Mouse (Mus musculus): ENCODE measurements around the gene Nqo2.
"Not testable (repeated sequence)": the region's sequence is repeated elsewhere in the genome, so short reads cannot be mapped to it uniquely, and the experiment has no call there.

Nqo2 gene

DNA sequence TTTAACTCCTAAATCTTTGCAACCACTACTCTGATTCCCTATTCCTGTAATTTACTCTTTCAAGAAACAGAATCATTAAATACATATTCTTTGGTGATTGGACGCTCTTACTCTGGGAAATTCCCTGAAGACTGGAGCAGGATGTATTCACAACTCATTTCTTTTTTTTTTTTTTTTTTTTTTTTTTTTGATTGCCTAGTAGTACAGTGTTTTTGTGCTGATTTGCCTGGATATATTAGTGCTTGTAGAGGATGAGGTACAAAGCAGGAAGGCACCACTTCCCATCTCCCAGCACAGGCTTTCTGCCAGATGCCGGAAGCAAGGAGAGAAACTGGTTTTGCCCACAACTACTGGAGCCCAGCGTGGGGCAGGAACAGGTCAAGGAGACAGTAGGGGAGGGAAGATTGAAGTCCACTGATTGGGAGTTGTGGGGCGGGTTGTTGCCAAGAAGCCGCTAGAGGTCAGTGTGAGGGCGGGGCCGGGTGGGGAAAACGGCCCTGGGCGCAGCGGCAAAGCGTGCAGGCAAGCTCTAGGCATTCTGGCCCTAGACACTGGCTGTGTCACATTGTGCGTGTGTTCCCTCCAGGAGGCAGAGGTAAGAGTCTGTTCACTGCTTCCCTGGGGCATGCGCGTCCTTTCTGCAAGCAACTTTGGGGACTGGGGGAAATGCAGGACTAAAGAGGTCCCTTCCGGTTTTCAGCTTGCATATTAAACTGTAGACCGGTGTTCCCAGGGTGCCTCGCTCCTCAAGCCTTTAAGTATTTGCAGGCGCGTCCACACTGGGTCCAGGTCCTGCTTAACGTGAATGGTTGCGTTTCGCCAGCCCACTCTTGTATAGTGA, at the start of gene Nqo2:
Nqo2 (plus strand) TSS at position 482 of the 841 bp plus-strand sequence.
- peak; percentile 11 for DNase-seq (ENCODE audit: low spot score)

DNA sequence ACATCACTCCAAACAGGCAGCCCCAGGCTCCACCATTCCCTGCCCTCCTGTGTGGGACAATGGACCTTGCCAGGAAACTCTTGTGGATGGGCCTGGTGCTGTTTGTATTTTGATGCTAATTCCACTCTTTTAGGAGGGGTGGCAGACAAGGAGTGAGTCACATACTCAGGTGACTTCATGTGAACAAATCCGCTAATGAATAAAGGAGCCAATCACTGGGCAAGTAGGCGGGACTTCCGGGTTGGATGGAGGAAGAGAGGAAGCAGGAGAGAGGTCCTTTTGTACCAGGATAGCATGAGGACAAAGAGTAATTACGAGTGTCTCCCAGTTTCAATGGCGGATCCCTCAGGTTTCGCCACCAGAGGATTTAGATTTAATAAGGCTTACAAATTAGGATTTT, 43.4 kb upstream of the Nqo2 start:
- DNase-seq (ENCODE audit: low spot score), result no peak

DNA sequence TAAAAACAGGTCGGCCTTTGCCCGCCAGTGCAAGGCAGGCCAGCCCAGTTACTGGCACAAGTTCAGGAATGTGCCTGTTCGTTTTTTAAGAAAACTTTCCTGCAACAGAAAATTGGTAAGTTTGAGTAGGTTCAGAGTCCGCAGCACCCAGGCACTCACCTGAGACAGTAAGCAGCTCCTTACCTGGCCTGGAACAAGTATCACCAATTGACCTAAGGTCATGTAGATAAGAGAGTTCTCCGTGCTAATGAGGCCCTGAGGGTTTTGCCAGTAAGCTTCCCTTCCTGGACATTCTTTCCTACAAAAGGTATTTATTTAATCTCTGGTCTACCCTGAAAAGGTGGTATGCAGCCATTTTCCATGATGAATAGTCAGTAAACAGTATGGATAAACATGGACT, 42.8 kb upstream of the Nqo2 start:
- DNase-seq (ENCODE audit: low spot score), result no peak

DNA sequence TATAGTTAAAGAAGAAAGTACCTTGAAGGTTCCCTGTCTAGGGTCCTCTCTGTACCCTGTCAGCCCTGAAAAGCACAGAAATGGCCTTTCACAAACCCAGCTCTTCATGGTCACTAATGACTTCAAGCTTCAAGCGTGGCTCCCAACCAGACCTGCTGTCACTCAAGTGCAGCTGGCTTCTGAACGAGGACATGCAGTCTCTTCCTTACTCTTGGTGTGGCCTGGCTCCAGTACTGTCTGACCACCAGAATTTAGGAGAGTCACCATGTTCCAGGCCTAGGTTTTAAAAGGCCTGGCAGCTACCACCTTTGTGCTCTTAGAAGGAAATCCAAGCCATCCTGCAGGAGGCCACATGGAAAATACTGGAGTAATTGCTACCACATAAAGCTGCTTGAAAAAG, 34.2 kb upstream of the Nqo2 start:
- no peak for DNase-seq (ENCODE audit: low spot score)

DNA sequence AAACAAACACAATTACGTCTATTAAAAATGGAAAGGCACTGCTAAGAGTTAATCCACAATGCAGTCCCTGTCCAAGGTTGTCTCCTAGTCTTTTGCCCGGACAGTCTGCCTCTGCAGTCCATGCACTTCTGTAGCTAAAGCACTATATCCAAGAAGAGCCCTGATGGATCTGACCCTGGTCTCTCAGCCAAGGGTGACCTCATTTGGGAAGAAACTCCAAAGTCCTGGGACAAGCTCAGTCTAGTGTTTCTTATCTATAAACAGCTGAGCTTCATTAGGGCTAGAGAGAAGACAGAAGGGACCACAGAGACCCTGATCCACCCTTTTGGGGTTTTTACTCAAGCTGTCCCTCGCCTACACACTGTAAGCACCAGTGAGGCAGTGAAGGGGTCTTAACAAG, 33.6 kb upstream of the Nqo2 start:
- no peak for DNase-seq (ENCODE audit: low spot score)

DNA sequence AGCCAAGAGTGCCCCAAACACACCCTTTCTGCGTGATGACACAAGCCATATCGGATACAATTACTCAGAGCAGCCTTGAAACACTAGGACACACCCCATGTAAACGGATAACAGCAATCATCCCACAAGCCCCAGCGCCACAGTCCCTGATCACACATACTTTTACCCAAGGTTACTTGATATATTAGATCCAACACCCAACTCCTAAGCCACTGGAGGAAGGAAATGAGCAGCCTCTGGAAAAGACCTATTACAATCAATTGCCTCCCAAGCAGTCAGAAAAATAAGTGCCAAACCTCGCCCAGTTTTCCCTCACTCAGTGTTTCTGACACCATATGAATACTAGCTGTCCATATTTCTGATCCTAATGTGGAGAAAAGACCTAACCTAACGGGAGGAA, 29.7 kb upstream of the Nqo2 start:
- no peak for DNase-seq (ENCODE audit: low spot score)

DNA sequence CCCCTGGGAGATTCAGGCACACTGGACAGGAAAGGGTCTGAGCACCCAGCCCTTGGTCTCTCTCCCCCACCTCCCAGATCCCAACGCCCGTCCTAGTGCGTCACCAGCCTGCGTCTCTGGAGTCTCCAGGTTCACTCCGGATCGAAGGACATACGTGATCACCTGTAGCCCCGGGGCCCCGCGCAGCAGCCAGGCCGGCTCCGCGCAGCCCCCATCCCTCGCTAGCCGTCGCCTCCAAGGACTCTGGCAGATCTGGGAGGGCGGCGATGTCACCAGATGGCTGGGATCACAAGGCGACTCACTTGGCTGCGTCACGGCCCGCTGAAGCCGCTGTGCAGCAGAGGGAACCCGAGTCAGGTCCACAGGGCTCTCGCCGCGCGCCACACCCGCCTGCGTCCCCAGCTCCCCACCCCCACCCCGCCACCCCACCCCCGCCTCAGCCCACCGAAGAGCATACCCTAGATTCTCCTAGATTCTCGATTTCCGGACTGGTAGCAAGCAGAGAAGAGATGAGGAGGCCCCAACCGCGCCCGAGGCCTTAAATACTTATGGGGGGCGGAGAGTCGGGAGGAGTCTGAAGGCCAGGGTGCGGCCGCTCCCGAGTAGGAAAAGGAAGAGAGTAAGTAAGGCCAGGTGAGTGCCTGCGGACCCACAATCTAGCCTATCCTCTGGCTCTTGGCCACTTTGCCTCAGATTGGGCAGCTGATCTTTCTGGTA, 28.9 kb upstream of the Nqo2 start:
- DNase-seq (ENCODE audit: low spot score), result no peak

DNA sequence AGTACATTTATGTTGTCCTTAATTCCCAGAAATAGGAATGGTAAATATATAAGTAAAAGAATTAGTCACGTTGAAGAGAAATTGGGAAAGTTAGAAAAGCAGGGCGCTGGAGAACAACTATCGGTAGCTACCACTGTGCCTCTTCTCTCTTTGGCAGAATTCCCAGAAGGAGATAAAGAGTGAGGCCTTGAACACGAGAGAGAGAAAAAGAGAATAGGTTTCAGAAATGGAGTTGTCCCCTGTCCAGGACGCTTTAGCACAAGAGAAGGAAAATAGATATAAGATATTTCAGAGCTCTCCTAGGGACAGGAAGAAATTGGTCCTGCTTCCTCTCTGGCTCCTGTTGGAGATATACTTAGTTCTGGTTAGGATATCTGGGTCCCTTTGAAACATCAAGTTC, 27.3 kb upstream of the Nqo2 start:
- DNase-seq (ENCODE audit: low spot score), result no peak

DNA sequence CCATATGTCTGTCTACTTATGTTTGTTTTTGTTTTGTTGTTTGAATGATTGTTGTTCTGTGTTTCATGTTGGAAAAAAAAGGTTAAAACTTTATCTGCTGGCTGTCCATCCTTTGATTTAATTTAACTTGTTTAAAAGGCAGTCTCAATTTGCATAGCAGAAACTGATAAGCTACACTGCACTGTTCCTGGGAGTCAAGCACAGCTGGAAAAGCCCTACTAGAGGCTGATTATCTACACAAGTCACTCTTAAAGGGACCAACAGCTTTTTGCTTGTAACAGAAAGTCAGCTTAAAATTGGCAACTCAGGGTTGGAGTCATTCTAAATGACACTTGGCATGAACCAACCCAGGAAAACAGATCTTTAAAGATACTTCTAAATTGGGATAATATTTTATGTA, 26.9 kb upstream of the Nqo2 start:
- DNase-seq (ENCODE audit: low spot score), result not testable (repeated sequence)

DNA sequence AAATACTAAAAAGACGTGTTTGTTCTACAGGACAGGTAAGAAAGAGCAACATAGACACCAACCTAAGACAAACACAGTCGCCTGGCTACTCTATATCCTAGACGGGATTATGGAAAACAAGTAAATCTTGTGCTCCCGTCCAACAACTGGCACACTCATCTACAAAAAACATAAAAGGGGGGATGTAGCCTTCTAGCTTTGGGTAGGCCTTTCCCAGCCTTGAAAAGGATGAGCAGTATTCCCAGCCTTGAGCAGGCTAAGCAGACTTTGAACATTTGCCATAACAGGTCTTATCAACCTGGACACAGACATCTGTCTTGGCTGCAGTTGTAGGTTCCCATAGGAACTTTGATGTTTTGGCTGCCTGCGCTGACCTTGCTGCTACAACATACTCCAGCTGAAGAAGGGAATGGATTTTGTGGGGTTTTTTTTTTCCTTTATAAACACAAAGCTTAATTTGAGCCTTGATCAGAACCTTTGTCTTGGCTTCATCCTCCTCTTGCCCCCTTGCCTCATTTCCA, 23.1 kb upstream of the Nqo2 start:
- DNase-seq (ENCODE audit: low spot score), result no peak

DNA sequence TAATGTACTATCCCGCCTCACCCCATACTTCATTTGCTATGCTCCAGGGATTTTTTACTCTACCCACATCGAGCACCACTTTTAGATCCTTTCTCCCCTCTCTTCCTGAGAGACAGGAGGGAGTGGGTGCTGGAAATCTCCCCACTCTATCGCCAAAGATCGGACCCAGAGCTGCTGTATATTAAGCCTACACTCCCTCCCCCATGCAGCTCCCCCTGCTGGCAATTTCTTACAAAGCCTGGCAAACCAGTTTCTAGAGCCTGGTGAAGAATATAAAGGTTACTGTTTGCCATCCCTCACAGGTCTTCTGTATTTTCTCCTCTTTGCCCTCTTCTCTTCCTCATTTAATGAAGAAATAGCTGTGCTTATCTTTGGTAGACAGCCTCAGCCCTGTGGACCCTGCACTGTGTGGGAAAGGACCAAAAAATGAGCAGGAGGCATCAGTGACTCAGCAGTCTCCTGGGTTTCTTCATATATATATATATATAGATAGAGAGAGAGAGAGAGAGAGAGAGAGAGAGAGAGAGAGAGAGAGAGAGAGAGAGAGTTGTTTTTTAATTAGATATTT, 22.2 kb upstream of the Nqo2 start:
- no peak for DNase-seq (ENCODE audit: low spot score)

DNA sequence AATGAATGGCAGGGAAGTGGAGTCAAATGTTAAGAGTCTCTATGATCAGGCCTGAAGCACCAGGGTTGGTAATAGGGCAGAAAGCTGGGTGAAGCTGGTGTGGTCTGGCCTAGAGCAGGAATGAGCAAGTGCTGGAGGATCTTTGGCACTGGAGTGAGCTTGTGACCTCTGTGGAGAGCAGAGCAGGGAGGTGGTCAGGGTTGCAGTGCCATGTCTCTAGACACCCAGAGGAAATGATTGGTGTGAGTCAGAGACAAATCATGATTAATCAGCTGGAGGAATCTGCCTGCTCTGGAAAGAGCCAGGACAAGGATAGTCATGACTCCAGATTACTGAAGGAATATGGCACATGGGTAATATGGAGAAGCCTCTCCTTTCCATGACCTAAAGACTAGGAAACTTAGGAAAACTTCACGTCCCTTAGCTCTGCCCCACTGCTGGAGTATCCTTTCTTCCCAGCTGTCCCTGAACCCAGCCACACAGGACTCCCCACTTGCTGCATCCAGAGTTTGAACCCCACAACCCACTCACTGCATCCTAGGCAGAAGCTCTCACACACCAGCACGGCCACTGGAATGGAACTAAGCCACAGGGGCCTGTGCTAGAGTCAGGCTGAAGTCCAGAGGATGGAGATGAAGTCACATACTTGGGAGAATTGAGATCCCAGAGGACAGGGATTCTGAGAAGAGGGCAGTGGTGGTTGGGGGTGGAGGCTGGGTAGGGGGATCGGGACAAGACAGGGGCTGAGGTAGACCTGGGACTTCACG, 13.0 kb upstream of the Nqo2 start:
- DNase-seq (ENCODE audit: low spot score), result no peak

DNA sequence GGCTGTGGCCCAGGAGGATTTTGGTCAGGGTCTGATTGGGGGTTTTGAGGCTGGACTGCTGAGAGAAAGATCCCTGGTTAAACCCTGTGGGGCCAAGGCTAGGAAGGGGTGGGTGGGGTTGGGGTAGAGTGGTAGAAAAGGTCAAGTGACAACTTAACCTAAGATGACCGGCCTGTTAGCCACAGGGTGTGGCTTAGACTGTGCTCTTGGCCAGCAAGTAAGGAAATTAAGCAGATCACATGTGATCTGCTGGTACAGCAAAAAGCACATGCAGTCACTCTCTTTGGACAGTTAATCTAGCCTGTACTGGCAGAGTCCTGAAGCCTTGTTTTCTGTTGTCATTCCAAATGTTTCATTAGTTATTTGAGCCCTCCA, 12.4 kb upstream of the Nqo2 start:
- DNase-seq (ENCODE audit: low spot score), result no peak

DNA sequence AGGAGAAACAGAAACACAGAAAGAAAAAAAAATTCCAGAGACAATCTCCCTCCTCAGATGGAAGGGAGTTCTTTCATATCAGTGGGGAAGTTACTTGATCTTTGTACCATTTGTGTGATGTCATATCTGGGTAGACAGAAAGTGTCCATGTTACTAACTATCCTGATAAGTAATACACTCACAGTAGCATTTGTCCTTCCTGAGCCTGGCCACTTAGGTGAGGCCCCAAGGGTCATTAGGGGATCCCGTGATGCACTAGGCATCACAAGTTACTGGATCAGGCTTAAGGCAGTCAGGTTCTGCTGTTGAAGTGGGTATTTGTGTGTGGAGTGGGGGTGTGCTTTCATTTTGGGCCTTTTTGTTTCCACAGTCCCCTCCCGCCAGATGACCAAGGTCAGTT, 11.5 kb upstream of the Nqo2 start:
- DNase-seq (ENCODE audit: low spot score), result no peak

DNA sequence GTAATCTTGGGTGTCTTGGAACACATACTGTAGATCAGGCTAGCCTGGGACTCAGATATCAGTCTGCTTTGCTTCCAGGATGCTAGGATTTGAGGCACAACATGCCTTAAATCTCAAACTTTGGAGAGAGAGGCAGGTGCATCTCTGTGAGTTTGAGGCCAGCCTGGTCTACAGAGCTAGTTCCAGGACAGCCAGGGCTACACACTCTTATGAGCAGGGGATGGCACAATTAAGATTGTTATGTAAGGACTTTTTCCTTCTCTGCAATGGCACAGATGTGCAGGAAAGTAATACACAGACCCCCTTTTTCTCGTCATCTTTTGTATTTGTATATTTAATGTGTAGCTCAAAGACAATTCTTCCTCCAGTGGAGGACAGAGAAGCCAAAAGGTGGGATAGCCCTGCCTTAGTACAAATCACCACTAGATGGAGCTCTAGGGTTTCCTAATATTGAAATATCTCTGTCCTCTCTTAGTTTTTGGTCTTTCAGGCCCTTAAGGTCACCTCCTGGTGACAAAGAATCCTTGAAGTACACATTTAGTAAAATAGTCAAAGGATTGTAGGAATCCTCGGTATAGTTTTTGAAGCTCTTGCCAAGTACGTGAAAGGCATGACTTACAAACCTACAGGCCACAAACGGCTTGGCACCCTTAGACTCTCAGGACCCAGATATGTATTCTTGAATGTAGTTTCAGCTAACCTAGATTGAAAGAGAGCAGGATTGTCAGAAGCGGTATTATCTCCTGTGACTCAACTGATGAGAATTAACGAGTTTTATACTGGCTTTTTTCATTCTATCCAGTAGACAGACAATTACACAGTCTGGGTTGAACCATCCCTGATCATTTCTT, 7.7 kb upstream of the Nqo2 start:
- DNase-seq (ENCODE audit: low spot score), result no peak

DNA sequence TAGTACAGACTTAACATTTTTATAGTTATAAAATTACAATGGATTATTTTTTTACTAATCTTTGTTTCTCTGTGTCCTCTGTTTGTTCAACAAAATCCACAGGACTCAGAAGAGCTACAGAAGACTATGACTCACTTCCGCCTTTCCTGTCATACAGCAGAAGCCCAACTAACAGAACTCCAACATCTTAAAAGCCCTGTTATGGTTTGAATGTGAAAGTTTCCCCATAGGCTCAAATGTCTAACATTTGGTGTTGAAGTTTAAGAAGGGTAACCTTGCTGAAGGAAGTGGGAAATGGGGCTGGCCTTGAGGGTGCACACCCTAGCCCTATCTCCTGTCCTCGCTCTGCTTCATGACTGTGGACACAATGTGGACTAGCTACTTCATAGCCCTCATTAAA, 4.7 kb upstream of the Nqo2 start:
- DNase-seq (ENCODE audit: low spot score), result no peak

DNA sequence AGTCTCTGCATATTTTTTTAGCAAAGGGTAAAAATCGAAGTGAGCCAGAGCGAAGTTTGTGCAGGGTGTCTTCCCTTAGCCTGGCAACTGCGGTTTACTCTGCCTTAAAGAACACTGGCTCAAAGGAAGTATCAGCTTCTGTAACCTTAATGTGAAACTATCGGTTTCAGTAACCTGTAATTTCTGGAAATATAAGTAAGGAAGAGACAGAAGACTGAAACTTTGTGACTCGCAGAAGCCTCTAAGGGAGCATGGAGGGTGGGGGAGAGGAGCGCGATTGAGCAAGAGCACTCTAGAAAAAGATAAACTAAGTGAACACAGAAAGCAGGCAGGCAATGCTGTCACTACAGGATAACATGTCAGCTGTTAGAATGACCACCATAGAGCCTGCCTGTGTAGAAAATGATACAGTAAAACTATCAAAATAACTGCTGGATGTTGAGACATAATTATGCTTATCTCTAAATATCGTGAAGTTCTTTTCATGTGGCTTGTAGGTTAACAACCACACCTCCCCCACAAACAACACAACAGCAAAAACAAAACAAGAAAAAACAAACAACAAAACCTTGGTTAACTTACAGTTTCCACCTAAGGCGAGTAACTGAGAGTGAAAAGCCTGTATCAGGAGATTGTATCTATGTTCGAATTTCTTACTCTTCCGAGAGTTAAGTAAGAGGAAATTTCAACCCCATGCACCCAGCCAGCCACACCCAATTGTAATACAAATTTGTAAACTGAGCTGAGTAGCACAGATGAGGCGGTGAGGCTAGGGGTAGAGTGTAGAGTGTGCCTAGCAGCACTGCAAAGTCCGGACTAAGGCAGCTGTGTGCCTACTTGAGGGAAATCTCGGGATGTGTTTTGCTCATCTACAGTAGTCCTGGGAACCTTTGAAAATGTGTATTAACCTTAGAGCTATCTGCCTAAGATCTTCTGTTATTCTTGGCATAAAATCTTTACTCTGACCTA, 853 bp downstream of the Nqo2 start:
- DNase-seq (ENCODE audit: low spot score), result no peak

DNA sequence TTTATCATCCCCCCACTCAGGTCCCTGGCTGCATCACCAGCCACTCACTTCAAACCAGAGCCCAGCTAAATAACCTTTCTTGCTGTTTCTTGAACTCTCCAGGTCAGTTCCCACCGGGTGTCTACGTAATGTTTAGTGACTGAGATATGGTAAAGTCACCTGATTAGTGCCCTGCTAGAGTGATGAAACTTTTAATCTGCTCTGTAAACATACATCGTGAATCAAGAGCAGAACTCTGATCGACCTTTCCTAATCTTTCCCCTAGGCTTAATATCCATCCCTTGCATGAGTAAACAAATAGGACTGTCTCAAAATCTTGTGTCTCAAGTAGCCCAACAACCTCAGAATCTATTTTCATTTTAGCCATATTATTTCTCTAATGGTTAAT, 1.5 kb downstream of the Nqo2 start:
- no peak for DNase-seq (ENCODE audit: low spot score)

DNA sequence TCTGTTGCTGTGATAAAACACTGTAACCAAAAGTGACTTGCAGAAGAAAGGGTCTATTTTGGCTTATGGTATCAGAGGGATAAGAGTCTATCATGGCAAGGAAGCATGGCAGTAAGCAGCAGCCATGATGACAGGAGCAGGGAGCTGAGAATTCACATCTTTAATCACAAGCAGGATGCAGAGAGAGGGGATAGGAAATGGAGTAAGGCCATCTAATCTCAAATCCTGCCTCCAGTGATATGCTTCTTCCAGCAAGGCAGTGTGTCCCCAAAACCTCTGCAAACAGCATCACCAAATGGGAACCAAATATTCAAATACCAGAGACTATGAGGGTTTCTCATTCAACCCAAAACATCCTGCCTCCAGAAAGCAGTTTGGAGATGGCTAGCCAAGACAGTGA, 2.1 kb downstream of the Nqo2 start:
- DNase-seq (ENCODE audit: low spot score), result no peak

DNA sequence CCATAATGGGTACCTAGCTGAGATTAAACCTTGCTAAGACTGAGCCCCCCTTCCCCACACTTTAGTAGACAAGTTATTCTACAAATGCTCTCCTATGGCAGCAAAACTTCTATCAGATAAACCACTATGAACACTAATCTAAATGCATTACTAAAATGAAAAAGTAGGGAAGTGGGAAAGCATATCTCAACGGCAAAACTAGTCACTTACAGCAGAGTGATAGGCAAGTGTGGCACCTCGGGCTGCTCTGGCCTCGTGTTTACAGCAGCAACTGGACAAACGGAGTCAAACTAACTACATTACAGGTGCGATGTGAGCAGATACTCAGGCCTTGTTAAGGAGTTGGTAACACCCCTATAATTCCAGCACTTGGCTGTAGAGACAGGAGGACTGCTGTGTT, 25.1 kb downstream of the Nqo2 start:
- no peak for DNase-seq (ENCODE audit: low spot score)

Data from urinary bladder, postnatal 10 days (tissue).